In genomic region chr12:81907741-81908357, GRCm38 (mm10) we compare ENCODE assay signal across 18 mouse cellular contexts.
"Had no signal": no experiment of that assay in that cellular context is flagged by ENCODE, and none has a peak within 500 bp of the region (broad histone marks: within the 10 kb centered on the region; RNA-seq: fewer than 3 reads in every experiment).

No protein-coding gene starts in this region.

- H3K9ac ChIP-seq: liver, embryonic 15.5 days; liver, postnatal 0 days; lung, embryonic 15.5 days; midbrain, embryonic 13.5 days; midbrain, embryonic 15.5 days; neural tube, embryonic 12.5 days had no signal

- H3K27ac ChIP-seq: liver, embryonic 15.5 days; lung, embryonic 15.5 days; macrophage; midbrain, embryonic 13.5 days; midbrain, embryonic 15.5 days; neural tube, embryonic 12.5 days had no signal

- H3K4me2 ChIP-seq: liver, embryonic 15.5 days; lung, embryonic 15.5 days; midbrain, embryonic 11.5 days; midbrain, embryonic 13.5 days; midbrain, embryonic 15.5 days; neural tube, embryonic 12.5 days had no signal

- H3K4me3 ChIP-seq: liver, embryonic 15.5 days; lung, embryonic 15.5 days; midbrain, embryonic 13.5 days; midbrain, embryonic 15.5 days; neural tube, embryonic 12.5 days had no signal

- H3K9me3 ChIP-seq: liver, embryonic 15.5 days; lung, embryonic 15.5 days; midbrain, embryonic 13.5 days; midbrain, embryonic 15.5 days; neural tube, embryonic 12.5 days had no signal

- DNase-seq: liver, postnatal 0 days; lung, adult 2 months; lung, postnatal 10 days; retina, postnatal 1 day; right cerebral cortex, adult 18-20 months; right cerebral cortex, postnatal 25 days; right cerebral cortex, postnatal 4 days; spleen, adult 18-20 months; thymus, adult 18-20 months; thymus, postnatal 14 days; thymus, postnatal 36 days had no signal

- ATAC-seq: liver, postnatal 0 days; midbrain, embryonic 13.5 days; midbrain, embryonic 15.5 days had no signal

- H3K27me3 ChIP-seq: liver, embryonic 15.5 days; lung, embryonic 15.5 days; midbrain, embryonic 13.5 days; midbrain, embryonic 15.5 days; neural tube, embryonic 12.5 days had no signal
